Mouse (Mus musculus) embryo, embryonic 9.5 days (tissue): ENCODE results near the gene Ablim2.

ENCODE experiments used
- DNase-seq: peaks from one replicate; pipeline ENCODE4 v3.0.0-alpha.2; 2017; ENCODE audit errors: extremely low spot score

Ablim2 gene

GRCm38 (mm10) chr5:35814334-35814941, 56.8 kb downstream of the Ablim2 start:
- no peak for DNase-seq

DNA sequence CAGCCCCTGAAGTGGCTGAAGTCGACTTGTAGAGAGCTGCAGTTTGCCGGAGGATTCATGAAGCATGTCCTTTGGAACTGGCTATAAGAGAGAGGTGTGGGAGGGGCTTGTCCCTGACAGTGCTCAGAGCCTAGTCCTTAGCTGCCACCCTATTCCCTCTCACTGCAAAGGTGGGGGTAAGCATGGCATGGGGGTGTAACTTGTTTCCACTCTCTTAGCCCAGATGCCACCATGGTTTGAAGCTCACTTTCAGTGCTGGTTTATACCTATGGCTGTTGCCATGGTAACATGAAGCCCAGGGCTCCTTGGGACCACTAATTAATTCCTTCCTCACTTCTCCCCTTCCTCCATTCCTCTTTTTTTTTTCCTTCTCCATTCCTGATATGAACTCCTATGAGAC, 57.4 kb downstream of the Ablim2 start:
- no peak for DNase-seq

GRCm38 (mm10) chr5:35817266-35817665, 59.6 kb downstream of the Ablim2 start:
- DNase-seq: no peak

GRCm38 (mm10) chr5:35817882-35818281, 60.2 kb downstream of the Ablim2 start:
- no peak for DNase-seq

DNA sequence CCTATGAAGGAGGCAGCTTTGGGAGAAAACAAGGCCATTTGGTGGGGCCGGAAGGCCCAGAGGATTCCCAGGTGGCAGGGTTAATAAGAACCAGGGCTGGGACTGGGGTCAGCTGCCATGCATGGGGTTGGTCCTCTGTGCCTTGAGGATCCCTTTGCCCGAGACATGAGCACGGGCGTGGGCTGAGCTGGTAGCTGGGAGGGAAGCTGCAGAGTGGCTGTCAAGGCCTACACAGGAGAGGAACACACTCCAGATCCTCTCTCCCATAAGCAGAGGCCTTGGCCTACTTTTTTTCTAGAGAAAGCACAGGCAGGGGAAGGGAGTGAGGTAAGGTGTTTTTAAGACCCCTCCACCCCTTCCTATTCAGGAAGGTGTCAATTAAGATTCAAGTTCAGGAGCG, 65.0 kb downstream of the Ablim2 start:
- DNase-seq: no peak

- DNase-seq: no peak
These were observed 68.8 kb downstream of the Ablim2 start for GRCm38 (mm10) chr5:35826465-35826864.

DNA sequence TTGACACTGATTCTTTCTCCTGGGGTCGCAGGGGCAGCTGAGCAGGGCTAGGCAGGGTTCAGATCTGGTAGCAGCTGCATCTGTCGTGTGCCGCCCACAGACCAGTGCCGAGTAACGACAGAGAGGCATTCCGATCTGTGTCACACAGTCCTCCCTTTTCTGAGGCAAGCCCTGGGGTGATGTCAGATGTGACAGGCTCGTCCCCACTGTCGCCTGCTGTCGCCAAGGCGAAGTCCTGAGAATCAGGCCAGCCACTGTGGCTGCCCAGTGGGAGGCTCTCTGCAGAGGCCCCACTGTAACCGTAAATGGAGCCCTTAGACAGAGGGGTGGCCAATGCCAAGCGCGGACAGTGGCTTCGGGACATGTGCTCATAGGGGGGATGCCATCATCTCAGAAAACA, 69.4 kb downstream of the Ablim2 start:
- DNase-seq: peak; percentile 14

- no peak for DNase-seq
These were observed 70.2 kb downstream of the Ablim2 start for GRCm38 (mm10) chr5:35827856-35828255.

- no peak for DNase-seq
These were observed 72.4 kb downstream of the Ablim2 start for GRCm38 (mm10) chr5:35830101-35830500.

DNA sequence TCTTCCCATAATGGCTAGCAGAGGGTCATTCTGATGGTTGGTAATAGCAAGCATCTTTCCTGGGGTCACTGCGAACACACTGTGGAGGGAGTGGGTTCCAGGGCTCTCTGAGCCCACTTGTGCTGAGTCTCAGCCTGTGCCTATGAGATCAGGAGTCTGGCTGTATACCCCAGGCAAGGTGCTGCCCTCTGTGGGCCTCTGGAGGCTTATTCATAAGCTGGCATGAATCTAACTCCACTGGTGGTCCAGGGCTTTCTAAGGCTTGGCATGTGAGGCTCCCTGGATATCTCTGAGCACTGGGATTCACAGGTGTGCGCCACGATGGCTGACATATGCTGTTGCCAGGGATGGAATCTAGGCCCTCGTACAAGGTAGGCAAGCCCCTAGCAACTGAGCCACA, 76.2 kb downstream of the Ablim2 start:
- DNase-seq: no peak

GRCm38 (mm10) chr5:35836992-35837391, 79.3 kb downstream of the Ablim2 start:
- DNase-seq: no peak

DNA sequence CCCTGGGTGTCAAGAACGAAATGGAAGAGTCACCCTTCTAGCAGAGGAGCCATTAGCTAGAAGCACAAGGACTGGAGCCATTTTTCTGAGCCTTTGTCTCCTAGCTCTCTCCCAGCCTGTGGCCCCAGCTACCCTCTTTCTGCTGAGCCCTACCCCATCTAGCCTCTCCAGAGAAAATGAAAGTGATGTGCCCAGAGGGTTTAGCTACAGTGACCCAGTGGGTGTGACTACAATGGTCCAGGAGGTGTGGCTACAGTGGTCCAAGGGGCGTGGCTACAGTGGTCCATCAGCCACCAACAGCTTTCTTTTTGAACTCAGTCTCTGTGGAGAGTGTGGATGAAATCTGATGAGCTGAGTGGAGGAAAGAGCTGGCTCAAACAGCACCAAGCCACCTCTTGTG, 81.6 kb downstream of the Ablim2 start:
- DNase-seq: no peak

- DNase-seq: no peak
These were observed 93.8 kb downstream of the Ablim2 start for GRCm38 (mm10) chr5:35851485-35851884.

DNA sequence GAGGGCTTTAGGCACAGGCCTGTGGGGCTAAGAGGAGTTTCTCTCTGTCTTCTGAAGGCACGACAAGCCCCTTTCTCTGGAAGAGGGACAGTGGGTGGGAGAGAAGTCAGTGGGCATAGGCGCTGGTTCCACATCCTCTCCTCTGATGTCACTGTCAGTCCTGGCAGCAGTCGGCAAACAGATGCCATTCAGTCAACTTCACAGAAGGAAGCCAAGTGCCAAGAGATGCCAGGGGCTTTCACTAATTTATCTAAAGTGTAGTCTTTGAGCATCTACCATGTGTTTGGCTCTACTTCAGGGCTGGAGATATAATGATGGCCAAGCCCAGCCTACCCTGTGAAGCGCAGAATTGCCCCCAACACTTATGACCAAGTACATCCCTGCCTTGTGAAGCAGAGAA, 95.8 kb downstream of the Ablim2 start:
- no peak for DNase-seq

GRCm38 (mm10) chr5:35856245-35856644, 98.6 kb downstream of the Ablim2 start:
- DNase-seq: no peak

GRCm38 (mm10) chr5:35858069-35858468, 100.4 kb downstream of the Ablim2 start:
- DNase-seq: peak; percentile 70

DNA sequence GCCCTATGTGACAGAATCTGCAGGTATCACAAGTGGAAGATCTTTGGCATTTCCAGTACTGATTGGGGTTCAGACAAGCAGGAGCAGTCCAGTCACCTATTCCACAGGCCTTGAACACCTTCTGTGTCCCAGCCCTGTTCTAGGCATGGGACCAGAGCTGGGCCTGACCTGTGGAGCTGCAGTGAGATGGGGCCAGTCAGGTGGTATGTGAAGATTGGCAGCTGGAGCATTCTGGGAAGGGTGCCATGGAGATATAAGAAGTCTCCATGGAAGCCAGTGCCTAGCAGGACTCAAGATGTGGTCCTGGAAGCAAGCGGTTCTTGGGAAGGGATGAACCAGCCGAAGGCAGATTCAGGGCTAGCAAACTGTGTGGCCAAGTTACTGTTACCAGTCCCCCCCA, 103.8 kb downstream of the Ablim2 start:
- DNase-seq: no peak

- DNase-seq: no peak
These were observed 112.3 kb downstream of the Ablim2 start for GRCm38 (mm10) chr5:35869973-35870372.

DNA sequence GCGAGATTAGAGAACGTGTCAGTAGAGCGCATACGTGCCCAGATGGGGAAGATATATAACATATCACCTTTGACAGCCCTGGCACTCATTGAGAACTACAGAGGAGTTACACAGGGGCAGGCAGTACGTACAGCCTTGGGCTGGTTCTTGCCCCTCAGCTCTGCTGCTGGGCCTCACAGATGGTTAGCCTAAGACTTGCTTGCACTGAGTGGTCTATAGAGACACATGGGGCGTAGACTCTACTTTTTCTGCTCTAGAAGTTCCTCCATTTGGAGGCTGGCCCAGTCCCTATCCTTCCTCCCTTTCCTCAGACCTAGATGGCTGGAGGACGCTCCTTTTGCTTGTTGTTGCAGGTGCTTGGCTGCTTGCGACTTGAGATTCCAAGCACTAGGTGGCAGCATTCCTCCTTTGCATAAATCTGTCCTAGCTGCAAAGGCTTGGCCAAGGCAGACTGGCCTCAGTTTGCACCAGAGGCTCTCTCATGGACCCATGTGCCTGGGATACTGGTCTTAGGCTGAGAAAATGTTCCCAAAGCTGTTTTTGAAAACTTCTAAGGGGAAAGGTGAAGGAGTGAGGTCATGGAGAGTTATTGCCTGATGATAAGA, 112.8 kb downstream of the Ablim2 start:
- peak; percentile 72 for DNase-seq

DNA sequence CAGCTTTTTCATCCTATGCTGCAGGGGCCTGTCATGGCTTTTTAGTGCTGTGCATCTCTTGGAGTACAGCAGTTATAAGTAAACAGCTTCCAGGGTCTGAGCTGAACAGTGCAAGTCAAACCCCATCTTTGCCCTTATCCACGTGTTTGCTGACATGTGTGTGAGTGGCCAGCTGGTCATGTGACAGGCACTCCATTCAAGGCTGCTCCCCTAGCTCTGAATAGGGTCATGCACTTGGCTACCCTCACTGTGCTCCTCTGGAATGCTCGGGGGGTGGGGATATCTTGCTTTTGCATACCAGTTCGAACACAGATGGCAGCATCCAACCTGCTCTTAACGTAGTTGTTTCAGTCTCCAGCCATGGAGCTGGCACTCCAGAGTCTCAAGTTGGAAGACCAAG, 115.7 kb downstream of the Ablim2 start:
- no peak for DNase-seq

DNA sequence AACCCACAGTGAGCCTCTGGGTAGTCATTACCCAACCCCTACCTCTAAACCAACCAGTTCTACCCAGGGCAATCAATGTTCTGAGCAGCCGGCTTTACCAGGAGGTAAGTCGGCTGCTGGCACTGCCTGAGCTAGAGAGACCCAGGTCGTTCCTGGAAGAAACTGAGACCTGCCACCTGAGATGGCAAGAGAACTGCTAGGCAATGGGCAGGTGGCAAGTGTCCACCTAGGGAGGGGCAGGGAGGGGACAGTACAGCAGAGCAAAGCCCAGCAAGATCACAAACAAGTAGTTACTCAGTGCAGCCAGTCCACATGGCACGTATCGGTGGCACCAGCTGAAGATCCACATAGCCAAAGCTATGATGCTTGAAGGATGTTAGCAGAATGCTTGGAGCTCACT, 118.6 kb downstream of the Ablim2 start:
- no peak for DNase-seq

DNA sequence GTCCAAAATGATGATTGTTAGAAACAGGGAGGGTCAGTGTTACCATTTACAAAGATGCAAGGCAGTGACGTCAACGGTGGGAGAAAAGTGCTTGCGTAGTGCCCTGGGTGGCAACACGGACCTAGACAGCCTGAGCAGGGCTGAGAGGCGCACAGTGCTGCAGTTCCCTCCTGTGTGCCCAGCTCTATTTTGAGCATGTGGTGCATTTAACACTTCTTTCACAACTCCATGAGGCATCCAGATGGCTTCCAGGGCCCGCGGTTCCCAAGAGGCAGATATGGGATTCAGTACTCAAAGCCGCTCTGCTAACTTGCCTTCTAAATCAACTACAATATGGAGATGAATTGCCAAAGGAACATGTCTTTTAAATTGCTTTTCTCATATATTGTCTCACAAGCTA, 121.5 kb downstream of the Ablim2 start:
- DNase-seq: no peak

GRCm38 (mm10) chr5:35882391-35882790, 124.7 kb downstream of the Ablim2 start:
- no peak for DNase-seq

- DNase-seq: peak; percentile 49
These were observed 126.6 kb downstream of the Ablim2 start for GRCm38 (mm10) chr5:35884262-35884661.
